Mouse (Mus musculus) monocyte, adult 2 months (primary cell): ENCODE results near the gene Tenm4.

Source experiments
- DNase-seq, 2 experiments: peaks; one replicate each; pipeline ENCODE4 v3.0.0; 2022; ENCODE audit warnings: low spot score in 2 of 2, low read depth in 1 of 2

Gene Tenm4

GRCm38 (mm10) chr7:96835313-96835712, 664.3 kb downstream of the Tenm4 start:
- DNase-seq: no peak

GRCm38 (mm10) chr7:96838271-96838841, 667.3 kb downstream of the Tenm4 start:
- no peak for DNase-seq

- DNase-seq: no peak
Observed at GRCm38 (mm10) chr7:96838926-96839325, 667.9 kb downstream of the Tenm4 start.

GRCm38 (mm10) chr7:96839586-96839985, 668.5 kb downstream of the Tenm4 start:
- DNase-seq: no peak

- no peak for DNase-seq
Observed at GRCm38 (mm10) chr7:96842477-96843255, 671.6 kb downstream of the Tenm4 start.

- DNase-seq: no peak
Observed at GRCm38 (mm10) chr7:96844104-96844894, 673.3 kb downstream of the Tenm4 start.

GRCm38 (mm10) chr7:96852781-96853180, 681.7 kb downstream of the Tenm4 start:
- DNase-seq: no peak

- DNase-seq: no peak
Observed at GRCm38 (mm10) chr7:96855867-96856406, 684.9 kb downstream of the Tenm4 start.

- DNase-seq: no peak
Observed at GRCm38 (mm10) chr7:96856518-96856917, 685.5 kb downstream of the Tenm4 start.

- DNase-seq: no peak
Observed at GRCm38 (mm10) chr7:96859077-96859476, 688.0 kb downstream of the Tenm4 start.

- no peak for DNase-seq
Observed at GRCm38 (mm10) chr7:96859684-96860083, 688.6 kb downstream of the Tenm4 start.

- DNase-seq: no peak
Observed at GRCm38 (mm10) chr7:96860650-96861049, 689.6 kb downstream of the Tenm4 start.

GRCm38 (mm10) chr7:96864894-96865722, 694.1 kb downstream of the Tenm4 start:
- no peak for DNase-seq

- no peak for DNase-seq
Observed at GRCm38 (mm10) chr7:96869079-96869810, 698.2 kb downstream of the Tenm4 start.

GRCm38 (mm10) chr7:96870473-96870872, 699.4 kb downstream of the Tenm4 start:
- no peak for DNase-seq

GRCm38 (mm10) chr7:96871031-96871430, 700.0 kb downstream of the Tenm4 start:
- DNase-seq: no peak

- no peak for DNase-seq
Observed at GRCm38 (mm10) chr7:96878511-96879276, 707.6 kb downstream of the Tenm4 start.

- DNase-seq: no peak
Observed at GRCm38 (mm10) chr7:96879593-96879992, 708.5 kb downstream of the Tenm4 start.

- DNase-seq: no peak
Observed at GRCm38 (mm10) chr7:96880221-96880944, 709.3 kb downstream of the Tenm4 start.
